Mouse (Mus musculus): ENCODE results near the gene Klhl26.

Gene Klhl26

DNA sequence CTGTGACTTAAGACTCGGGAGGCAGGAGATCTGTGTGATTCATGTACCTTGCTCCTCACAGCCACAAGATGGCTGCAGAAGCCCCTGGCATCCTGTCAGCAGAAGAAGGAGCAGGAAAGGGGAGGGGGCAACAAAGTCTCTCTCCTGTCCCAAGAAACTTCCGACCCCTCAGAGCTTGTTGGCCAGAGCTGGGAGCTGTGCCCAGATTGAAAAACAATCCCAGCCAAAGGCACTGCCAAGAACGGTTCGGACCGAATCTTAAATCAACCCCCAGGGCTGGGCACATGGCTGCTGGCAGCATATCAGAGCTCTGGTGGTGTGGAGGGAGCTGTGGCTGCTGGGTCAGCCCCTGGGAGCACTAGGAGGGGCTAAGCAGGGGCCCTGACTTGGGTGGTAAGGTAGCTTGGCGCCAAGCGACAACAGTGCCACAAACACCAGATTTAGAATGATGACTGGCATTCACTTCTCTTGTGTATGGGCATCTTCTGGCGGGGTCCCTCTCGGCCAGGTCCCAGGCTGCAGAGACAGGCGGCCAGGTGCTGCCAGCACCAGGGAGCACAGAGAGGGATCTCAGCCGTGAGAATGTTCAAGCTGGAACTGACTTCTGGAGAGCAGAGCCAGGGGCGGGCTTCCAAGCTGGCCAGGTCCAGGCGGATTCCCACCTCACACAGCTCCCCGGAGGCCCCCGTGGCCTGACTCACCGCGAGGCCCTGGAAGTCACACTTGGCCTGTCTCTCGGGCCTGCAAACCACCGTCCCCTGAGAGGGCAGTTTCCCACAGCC, 28.9 kb downstream of the Klhl26 start:
- peak in 1 of 2 experiments; percentile 43 for DNase-seq (ENCODE audit: low spot score in 2 of 2)

GRCm38 (mm10) chr8:70445988-70446387, 30.8 kb downstream of the Klhl26 start:
- DNase-seq (ENCODE audit: low spot score in 2 of 2) = no peak

DNA sequence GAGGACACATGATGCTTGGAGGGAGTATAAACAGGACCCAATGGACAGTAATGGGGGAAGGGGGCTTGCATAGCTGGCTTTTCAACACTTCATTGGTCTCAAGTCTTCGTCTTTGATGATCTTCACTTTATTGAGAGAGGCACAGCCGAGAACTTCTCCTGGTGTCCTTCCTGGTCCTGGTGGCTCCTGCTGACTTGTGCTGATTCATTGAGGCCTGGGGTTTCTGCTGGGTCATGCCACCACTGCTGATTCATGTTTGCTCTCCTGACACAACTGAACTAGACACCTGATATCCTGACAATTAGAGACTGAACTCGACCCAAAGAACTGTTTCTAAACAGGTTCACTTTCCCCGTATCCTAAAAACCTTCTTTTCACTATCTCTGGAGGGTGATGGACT, 33.4 kb downstream of the Klhl26 start:
- DNase-seq (ENCODE audit: low spot score in 2 of 2) = no peak

DNA sequence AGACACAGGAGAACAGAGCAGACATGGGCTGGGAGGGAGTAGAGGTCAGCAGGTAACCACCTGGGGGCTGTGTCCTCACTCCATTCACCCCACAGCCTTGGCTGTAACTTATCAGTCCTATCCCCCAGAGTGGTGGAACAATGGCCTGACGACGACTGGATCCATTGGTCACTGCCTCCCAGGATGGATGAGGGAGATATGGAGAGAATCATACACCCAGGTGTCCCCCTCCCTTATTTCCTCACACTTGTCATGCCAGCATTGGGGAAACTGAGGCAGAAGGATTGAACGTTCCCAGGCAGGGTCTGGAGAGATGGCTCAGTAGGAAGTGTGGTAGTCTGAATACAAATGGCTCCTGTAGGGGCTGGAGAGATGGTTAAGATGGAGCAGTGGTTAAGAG, 35.2 kb downstream of the Klhl26 start:
- DNase-seq (ENCODE audit: low spot score in 2 of 2) = no peak

DNA sequence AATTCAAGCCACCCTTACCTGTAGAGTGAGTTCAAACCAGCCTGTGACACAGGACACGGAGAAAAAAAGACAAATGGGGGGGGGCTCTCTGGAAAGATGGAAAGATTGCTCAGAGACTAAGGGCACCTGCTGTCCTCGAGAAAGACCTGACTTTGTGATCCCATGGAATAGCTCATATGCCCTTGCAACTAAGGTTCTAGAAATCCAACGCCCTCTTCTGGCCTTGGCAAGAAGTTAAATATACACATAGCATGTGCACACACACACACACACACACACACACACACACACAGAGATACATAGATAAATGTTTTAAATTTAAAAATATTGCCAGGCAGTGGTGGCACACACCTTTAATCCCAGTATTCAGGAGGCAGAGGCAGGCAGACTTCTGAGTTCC, 36.5 kb downstream of the Klhl26 start:
- DNase-seq (ENCODE audit: low spot score in 2 of 2) = no peak

GRCm38 (mm10) chr8:70439848-70440179, 37.0 kb downstream of the Klhl26 start:
- no peak for DNase-seq (ENCODE audit: low spot score in 2 of 2)

DNA sequence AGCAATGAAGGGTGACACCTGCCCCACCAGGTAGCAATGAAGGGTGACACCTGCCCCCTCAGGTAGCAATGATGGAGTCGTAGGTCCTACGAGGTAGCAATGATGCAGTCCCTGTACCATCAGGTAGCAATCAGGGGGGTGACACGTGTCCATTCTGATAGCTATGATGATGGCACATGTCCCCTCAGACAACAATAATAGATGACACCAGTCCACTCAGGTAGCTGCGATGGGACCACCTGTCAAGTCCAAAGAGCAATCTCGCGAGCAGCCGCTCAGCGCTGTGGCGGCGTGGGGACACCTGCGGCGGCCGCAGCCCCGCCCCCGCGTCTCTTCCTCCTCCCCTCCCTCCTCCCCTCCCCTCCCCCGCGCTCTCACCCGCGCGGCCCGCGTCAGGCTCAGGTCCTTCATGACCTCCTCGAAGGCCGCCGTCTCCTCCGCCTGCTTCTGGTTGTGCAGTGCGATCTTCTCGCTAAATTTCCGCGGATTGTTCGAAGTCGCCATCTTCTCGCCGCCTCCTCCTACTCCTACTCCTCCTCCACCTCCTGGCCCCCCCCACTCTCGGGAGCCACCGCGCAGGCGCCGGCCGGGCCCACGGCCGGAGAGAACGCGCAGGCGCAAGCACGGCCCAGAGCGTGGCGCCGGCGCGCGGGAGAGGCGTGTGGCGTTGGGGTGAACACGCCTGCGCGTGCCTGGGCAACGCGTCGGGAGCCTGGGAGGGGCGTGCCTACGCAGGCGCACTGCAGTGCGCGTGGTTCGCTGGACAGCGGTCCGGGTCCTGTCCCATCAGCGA, 37.5 kb downstream of the Klhl26 start, which contains the start of gene Crtc1:
Crtc1 (minus strand) TSS at position 525 of the 793 bp plus-strand sequence.
- peak; percentile 93 to 95 for DNase-seq (ENCODE audit: low spot score in 2 of 2)

DNA sequence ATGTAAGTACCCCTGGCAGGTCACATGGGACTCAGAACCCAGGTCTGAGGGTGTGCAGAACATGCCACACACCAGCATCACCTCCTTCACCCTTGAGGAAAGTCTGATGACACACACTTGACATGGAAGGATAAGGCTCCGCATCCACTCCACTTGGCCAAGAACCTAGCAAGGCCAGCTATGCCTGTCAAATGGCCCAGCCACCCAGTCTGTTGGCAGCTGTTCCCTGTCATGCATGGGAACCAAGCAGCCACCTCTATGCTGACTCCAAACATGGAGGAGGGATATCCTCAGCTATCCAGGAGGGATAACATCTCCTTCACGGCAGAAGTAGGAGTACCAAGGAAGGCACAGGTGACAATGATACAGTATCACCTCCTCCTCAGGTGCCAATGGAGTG, 38.3 kb downstream of the Klhl26 start:
- DNase-seq (ENCODE audit: low spot score in 2 of 2) = no peak

DNA sequence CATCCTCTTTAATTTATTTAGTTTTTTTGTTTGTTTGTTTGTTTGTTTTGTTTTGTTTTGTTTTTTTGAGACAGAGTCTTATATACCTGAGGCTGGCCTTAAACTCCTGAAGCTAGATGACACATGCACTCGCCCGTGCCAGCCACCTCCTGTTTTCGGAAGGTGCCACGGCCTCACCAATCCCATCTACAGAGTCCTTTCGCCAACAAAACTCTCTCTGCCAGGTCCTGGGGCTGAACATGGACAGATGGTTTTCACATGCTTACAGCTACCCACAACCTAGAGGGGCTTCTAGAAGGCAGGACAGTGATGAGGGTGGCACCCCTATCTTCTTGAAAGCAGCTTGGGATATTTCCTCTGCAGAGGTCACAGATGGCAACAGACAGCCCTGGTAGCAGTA, 41.6 kb downstream of the Klhl26 start:
- no peak for DNase-seq (ENCODE audit: low spot score in 2 of 2)

- no peak for DNase-seq (ENCODE audit: low spot score in 2 of 2)
Observed at GRCm38 (mm10) chr8:70432991-70433536, 43.7 kb downstream of the Klhl26 start.

- DNase-seq (ENCODE audit: low spot score in 2 of 2) = no peak
Observed at GRCm38 (mm10) chr8:70431213-70431612, 45.6 kb downstream of the Klhl26 start.

DNA sequence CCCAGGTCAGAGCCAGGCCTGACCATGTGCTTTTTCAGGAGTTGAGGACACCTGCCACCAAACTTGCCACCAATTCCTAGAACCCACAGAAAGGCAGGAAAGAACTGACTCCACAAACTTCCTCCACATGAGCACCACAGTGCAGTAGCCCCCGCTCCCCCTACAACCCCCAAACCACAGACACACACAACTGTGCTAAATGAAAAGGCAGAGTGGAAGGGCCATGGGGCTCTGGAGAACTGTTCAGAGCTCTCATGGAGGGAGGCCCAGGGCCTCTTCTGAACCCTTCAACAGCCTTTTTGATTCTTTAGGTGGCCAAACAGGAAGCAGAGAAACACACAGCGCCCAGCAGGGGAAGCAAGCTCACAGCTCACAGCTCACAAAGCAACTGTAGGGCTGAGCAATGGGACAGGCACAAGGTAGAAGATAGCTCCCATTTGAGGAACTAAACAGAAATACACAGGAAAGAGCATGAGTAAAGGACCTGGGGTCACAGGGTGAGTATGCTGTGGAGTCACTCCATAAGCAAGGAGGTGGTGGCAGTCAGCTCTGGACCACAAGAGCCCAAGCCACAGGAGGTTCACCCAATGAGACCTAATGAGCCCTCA, 50.4 kb downstream of the Klhl26 start:
- no peak for DNase-seq (ENCODE audit: low spot score in 2 of 2)

GRCm38 (mm10) chr8:70422722-70423121, 54.0 kb downstream of the Klhl26 start:
- no peak for DNase-seq (ENCODE audit: low spot score in 2 of 2)

DNA sequence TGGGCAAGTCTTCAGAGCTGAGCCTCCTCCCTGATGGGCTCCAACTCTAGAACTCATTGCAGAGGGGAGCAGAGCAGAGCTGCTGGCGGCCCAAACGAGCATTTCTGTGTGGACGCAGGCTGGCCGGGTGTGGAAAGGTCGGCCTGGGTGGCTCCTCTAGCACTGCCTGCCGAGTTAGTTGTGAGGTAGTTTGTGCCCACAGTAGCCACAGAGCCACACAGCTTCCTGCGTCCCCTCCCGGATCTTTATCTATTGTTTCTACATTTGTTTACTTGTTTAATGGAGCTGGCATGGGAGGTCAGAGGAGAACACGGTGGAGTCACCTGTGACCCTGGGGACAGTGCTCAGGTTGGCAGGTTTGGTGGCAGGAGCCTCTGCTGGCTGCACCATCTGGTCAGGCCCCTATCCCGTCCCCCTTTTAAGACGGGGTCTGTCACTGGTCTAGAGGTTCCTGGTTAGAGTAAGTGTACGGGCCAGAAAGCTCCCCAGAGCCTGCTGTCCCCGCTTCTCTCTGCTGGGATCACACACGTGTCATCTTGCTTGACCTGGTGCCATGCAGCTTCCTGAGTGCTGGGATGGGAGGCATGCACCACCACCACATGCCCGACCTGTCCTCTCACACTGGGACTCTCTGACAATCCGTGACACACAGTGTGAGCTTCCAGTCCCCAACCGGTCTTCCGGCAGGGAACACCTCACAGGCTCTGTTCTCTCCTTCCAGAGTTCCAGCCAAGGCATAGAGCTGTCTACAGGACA, 55.2 kb downstream of the Klhl26 start:
- DNase-seq (ENCODE audit: low spot score in 2 of 2) = no peak

DNA sequence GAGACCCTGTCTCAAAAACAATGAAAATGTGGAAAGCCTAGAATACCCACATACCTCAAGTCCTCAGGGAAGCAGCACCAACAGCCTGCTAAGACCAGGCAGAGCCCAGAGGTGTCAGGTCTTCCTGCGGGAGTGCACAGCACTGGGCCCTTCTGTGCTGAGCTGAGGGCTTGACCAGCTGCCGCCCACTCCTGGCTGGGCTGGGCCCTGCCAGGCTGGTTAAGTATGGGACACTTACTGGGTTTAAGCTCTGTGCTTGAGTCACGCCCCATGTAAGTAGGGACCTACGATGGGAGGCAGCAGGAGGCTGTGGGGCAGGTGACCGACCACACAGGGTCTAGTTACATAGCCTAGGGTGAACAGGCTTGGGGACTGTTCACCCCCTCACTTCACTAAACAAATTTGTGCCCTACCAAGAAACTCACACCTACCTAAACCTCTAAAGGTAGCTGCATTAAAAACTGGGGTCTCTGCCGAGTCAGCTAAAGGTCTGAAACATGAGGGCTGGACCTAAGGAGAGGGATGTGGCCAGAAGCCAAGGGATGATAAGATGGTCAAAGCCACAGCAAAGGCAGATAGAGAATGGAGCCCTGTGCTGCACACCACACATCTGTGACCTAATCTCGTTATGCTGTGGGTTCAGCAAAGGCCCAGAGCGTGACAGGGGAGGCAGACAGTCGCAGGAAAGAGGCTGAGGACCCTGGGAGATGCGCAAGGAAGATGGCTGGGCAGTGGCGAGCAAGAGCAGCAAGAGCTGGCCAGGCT, 56.7 kb downstream of the Klhl26 start:
- DNase-seq (ENCODE audit: low spot score in 2 of 2) = no peak

DNA sequence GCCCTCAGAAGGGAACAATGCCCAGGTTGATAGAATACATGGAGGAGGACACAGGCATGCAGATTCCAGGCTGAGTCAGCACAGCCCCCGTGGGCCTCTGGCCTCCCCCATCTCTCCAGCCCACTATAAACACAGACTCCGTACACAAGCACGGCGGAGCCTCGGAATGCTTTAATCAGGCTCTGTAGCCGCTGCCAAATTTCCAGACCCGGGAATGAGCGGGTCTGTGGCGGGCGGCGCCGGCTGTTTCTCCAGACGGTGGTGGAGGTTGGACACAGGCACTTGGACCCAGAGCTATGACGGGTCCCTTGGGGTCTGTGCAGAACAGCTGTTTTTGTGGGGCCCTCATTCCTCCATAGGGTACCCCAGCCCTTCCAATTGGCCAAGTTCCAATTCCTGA, 57.8 kb downstream of the Klhl26 start:
- DNase-seq (ENCODE audit: low spot score in 2 of 2) = peak in 1 of 2 experiments; percentile 74

DNA sequence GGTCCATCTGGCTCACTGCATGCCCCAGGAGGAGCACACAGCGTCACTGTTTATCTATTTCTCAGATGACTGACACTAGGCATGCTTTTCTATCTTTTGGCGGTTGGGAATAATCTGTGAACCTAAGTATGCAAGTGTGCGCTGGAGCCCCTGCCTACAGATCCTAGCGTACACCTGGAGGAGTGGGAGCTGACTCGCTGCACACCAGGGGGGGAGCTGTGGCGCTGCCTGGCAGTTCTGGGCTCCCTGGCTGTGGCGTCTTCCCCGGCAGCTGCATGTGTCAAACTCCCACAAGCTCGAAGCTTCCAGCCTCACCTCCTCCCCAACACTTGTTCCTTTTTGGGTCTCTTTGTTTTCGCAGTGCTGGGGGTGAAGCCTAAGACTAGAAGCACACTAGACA, 58.9 kb downstream of the Klhl26 start:
- DNase-seq (ENCODE audit: low spot score in 2 of 2) = peak; percentile 84 to 88

DNA sequence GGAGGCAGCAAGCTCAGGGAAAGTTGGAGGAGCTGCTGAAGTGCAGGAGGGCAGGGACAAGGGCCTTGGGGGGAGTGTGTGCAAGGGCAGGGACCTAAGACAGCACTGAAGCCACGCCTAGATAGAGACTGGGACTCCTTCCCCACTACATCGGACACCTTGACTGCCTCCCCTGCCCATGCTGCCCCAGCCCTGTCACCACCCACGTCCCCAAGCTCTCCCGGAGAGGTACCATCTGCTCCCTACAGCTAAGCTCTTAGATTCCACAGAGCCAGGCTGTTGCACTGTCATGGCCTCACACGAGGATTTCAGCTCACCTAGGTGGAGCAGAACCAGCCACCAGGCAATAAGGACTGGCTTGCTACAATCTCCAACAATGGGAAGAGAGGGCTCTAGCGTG, 59.8 kb downstream of the Klhl26 start:
- DNase-seq (ENCODE audit: low spot score in 2 of 2) = peak in 1 of 2 experiments; percentile 73

DNA sequence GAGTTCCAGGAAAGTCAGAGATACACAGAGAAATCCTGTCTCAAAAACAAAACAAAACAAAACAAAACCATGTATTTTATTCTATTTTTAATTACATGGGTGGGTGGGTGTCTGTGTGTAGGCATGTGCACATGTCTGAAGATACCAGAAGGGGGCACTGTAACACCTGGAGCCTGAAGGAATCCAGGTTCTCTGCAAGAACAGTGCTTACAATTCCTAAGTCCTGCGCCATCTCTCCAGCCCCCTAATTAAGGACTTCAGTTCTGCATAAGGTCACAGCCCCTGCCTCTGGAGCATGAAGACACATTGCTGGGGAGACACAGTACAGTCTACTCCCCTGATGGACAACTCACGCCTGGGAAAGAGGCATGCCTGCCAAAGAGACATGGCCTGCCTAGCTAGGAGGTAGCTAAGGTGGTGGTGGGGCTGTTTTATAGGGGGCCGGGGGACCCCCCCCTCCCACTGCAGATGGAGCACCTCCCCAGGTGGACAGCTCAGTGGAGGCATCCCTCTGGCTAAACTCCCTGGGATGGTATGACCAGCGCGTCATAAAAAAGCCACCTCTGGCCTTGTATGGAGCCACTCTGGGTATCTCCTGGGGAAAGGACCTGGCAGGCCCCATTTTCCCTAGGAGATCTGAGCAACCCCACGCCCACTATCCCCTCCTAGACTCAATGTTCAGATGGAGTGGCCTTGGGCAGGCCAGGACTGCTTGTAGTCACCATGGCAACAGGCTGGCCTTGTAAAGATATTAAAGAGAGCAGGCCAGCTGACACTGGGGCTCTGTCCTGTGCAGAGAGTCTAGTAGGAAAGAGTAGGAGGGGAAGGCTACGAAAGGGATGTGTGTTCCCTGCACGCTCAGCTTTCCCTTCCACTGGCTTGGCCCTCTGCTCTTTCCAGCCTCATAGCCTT, 61.0 kb downstream of the Klhl26 start:
- DNase-seq (ENCODE audit: low spot score in 2 of 2) = peak in 1 of 2 experiments; percentile 54

Data from left cerebral cortex, adult 9 months (tissue).